Mouse (Mus musculus): ENCODE measurements around the gene Muc1.

Muc1 gene

GRCm38 (mm10) chr3:89228836-89229235 is at the start of gene Muc1:
Gene Muc1 (plus strand): TSS chr3:89229057.
- DNase-seq (ENCODE audit: low spot score in 2 of 2), result no peak

- no peak for DNase-seq (ENCODE audit: low spot score in 2 of 2)
Observed at GRCm38 (mm10) chr3:89181749-89182500, 46.9 kb upstream of the Muc1 start.

- no peak for DNase-seq (ENCODE audit: low spot score in 2 of 2)
Observed at GRCm38 (mm10) chr3:89182531-89183057, 46.3 kb upstream of the Muc1 start.

GRCm38 (mm10) chr3:89183058-89183958 is 45.5 kb upstream of the Muc1 start, which contains the start of gene Fam189b:
Gene Fam189b (plus strand): TSS chr3:89183143.
- DNase-seq (ENCODE audit: low spot score in 2 of 2), result peak in 1 of 2 experiments; percentile 43

DNA sequence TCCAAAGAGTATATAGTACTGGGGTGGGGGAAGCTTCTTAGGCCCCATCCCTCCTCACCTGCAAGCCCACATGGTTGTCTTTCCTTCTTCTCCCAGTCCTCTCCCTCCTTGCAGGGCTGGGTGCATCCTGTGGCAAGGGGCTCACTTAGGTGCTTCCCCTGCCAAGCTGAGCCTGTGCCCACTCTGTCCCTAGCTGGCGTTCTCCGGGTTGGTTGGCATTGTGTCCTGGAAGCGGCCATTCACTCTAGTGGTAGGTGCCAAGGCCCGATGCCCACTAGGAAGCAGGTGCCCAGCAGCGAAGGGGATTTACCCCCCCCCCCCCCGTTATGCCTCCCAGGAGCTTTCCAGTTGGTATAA is 44.9 kb upstream of the Muc1 start:
- no peak for DNase-seq (ENCODE audit: low spot score in 2 of 2)

GRCm38 (mm10) chr3:89187197-89187596 is 41.7 kb upstream of the Muc1 start:
- no peak for DNase-seq (ENCODE audit: low spot score in 2 of 2)

- DNase-seq (ENCODE audit: low spot score in 2 of 2), result no peak
Observed at GRCm38 (mm10) chr3:89187690-89188477, 41.0 kb upstream of the Muc1 start.

GRCm38 (mm10) chr3:89188478-89188875 is 40.4 kb upstream of the Muc1 start:
- no peak for DNase-seq (ENCODE audit: low spot score in 2 of 2)

DNA sequence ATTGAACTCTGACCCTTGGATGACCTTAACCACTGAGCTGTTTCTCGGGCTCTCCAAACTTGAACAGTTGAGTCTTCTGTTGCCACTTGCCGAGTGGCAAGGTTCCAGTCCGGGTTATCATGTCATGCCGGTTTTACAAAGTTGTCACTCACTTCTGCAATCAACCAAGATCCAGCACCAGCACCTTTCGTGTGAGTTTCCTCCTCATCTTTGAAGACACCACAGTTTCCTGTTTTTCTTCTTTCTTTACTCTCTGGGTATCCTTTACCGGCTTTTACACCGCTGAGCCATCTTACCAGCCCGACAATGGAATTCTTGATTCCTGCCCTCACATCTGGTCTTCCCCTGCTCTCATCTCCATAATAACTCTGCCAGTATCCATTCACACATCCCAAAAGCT is 38.4 kb upstream of the Muc1 start:
- DNase-seq (ENCODE audit: low spot score in 2 of 2), result no peak

- no peak for DNase-seq (ENCODE audit: low spot score in 2 of 2)
Observed at GRCm38 (mm10) chr3:89193351-89193750, 35.5 kb upstream of the Muc1 start.

DNA sequence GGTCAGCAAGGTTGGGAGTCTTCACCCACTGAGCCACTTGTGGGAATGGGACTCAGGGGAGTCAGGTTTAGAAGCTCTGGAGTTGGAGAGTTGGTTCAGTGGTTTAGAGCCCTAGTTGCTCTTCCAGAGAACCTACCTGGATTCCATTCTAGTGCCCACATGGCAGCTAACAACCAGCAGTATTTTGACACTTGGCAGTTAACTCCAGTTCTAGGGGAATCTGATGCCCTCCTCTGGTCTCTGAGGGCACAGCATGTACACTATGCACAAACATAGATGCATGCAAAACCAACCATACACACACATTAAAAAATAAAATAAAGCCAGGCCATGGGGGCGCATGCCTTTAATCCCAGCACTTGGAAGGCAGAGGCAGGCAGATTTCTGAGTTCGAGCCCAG is 35.0 kb upstream of the Muc1 start:
- no peak for DNase-seq (ENCODE audit: low spot score in 2 of 2)

GRCm38 (mm10) chr3:89195979-89196877 is 32.6 kb upstream of the Muc1 start:
- peak; percentile 68 to 77 for DNase-seq (ENCODE audit: low spot score in 2 of 2)

DNA sequence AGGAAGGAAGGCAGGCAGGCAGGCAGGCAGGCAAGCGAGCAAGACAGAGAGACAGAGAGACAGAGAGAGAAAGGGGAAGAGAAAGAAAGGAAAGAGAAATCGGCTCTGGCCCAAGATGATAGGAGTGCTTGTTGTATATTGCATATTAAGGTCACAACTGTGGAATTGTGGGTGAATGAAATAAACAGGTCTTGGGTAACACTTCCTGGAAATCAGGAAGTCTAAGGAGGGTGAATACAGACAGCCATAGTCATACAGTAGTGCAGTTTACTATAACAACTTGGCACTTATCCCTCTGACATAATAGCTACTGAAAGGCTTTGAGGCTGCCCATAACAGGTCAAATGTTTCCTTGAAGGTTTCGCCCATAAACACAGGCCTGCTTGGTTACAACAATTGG is 29.0 kb upstream of the Muc1 start:
- no peak for DNase-seq (ENCODE audit: low spot score in 2 of 2)

DNA sequence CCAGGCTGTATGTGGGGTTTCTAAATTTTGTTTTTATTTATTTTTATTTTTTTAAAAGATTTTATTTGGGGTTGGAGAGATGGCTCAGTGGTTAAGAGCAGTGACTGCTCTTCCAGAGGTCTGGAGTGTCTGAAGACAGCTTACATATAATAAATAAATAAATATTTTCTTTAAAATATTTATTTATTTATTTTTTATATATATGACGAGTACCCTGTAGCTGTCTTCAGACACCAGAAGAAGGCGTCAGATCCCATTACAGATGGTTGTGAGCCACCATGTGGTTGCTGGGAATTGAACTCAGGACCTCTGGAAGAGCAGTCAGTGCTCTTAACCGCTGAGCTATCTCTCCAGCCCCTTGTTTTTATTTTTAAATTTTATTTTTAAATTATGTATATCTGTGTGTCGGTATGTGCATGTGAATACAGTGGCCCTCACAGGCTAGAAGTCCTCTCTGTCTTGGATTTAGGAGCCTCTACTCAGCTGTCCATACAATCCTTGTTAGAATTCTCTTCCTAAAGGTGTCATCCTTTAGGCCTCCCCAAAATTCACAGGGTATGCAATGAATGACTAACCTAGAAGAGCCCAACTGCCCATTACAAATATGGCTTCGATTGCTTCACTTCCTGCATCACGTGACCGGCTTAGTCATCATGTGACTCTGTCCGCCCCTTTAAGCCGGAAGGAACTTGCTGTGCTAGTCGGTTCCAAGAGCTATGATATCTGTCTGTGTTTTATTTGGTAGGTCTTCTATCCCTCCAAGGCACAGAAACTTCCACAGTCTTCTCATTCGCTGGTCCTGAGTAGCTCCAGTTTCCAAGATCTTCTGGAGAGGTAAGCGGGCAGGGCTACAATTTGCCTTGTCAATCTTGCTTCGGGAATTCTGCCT is 26.4 kb upstream of the Muc1 start, which contains the start of gene Gba:
Gba (plus strand) TSS at position 676 of the 889 bp plus-strand sequence.
- peak; percentile 65 to 78 for DNase-seq (ENCODE audit: low spot score in 2 of 2)

DNA sequence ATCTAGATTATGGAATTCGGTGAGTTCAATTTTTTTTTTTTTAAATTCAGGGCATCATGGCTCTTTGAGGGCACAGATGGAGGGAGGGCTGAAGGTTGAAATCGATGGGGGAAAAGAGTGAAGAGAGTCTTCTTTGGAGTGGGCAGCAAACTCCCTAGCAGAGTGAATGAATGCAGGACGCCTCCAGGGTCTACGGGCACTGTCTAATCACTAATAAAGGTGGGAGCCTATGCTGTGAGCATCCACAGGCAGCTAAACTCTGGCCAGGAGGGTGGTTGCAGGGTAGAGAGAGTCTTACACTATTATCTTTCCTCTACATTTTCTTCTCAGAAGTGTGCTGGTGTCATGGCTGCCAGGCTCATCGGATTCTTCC is 25.7 kb upstream of the Muc1 start:
- DNase-seq (ENCODE audit: low spot score in 2 of 2), result no peak

- DNase-seq (ENCODE audit: low spot score in 2 of 2), result no peak
Observed at GRCm38 (mm10) chr3:89206079-89206478, 22.8 kb upstream of the Muc1 start.

GRCm38 (mm10) chr3:89206695-89207094 is 22.2 kb upstream of the Muc1 start:
- DNase-seq (ENCODE audit: low spot score in 2 of 2), result no peak

DNA sequence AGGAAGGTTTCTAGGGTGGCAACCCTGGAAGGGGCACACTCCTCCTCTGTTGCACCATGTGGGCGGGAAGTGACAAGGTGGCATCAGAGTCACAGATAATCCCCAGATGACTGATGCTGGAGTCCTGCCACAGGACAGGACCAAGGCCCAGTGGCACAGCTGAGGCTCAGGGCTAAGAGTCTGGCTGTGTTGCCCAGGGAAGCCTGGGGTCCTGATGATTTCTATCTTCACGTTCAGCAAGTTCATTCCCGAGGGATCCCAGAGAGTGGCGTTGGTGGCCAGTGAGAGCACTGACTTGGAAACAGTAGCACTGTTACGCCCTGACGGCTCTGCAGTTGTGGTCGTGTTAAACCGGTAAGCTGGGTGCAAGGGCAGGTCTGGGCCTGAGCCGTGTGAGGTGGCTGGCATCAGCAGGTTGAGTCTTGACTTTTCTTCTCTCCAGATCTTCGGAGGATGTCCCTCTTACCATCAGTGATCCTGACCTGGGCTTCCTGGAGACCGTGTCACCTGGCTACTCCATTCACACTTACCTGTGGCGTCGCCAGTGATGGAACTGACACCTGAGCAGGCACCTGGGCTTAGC is 20.7 kb upstream of the Muc1 start:
- no peak for DNase-seq (ENCODE audit: low spot score in 2 of 2)

DNA sequence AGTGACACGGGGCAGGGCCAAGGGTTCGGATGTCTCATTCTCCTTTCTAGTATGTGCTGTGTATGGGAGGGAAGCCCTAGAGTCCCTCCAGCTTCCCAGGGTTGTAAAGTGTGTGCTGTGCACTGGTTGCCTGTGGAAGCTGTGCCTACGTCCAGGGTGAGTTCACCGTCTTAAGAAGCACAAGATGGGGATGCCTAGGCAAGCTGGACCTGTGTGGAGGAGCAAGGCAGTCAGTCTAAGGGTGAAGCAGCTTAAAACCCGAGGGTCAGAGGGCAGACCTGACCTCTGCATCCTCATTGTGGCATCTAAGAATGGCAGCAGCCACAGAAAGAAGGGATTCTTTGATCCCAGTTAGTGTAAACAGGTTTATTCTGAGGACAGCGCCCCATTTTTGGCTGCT is 20.1 kb upstream of the Muc1 start:
- DNase-seq (ENCODE audit: low spot score in 2 of 2), result no peak

Measured in spleen, postnatal 14 days (tissue).